Comparison of ENCODE assay signal across 14 mouse cellular contexts in genomic region chr6:113929191-113929875, GRCm38 (mm10).
DNase-seq lines count a peak whose midpoint lies in the region; ATAC-seq lines count a peak whose summit lies in the region.
"Had no signal": no experiment of that assay in that cellular context is flagged by ENCODE, and none has a peak within 500 bp of the region (broad histone marks: within the 10 kb centered on the region; RNA-seq: fewer than 3 reads in every experiment).

No protein-coding gene starts in this region.

- intact Hi-C loops in left cerebral cortex, postnatal 10 days (cut with DNase I): no loop called here

- peaks cover 18% of the 10 kb centered on the region for H3K27me3 ChIP-seq in midbrain, embryonic 10.5 days (ENCODE audit: low read depth, poor library complexity, severe bottlenecking)
- H3K27me3 ChIP-seq: embryonic facial prominence, embryonic 13.5 days; hindbrain, embryonic 15.5 days had no signal

- no peaks in the 10 kb centered on the region for H3K9me3 ChIP-seq in midbrain, embryonic 10.5 days (replicated peaks)
- H3K9me3 ChIP-seq: embryonic facial prominence, embryonic 13.5 days; hindbrain, embryonic 15.5 days had no signal

- H3K4me1 ChIP-seq in midbrain, embryonic 10.5 days: peaks cover 14% of the 10 kb centered on the region
- H3K4me1 ChIP-seq: embryonic facial prominence, embryonic 13.5 days had no signal

- ATAC-seq in cerebellum, adult (ENCODE audit: insufficient number of reproducible peaks, low FRiP score, low TSS enrichment): no peak
- ATAC-seq: forebrain, postnatal 0 days had no signal

- WGBS in midbrain, embryonic 10.5 days: 86% methylated on average over 7 of the region's 8 CpGs

- no peaks in the 10 kb centered on the region for H3K36me3 ChIP-seq in midbrain, embryonic 10.5 days
- H3K36me3 ChIP-seq: embryonic facial prominence, embryonic 13.5 days; hindbrain, embryonic 15.5 days had no signal

- peak; percentile 56 to 64 for DNase-seq in cerebellum, postnatal 25 days
- peak; percentile 68 to 83 for DNase-seq in left cerebral cortex, adult 18-20 months (ENCODE audit: low spot score in 2 of 2)
- DNase-seq in left cerebral cortex, postnatal 10 days (ENCODE audit: extremely low spot score in 1 of 2, low spot score in 2 of 2): no peak
- DNase-seq in embryo, embryonic 11 days: peak; percentile 59
- DNase-seq in mesoderm, embryonic 11.5 days (ENCODE audit: low read depth, low spot score): peak; percentile 28
- no peak for DNase-seq in lung, adult 18-20 months
- no peak for DNase-seq in midbrain, embryonic 10.5 days (ENCODE audit: low spot score)
- DNase-seq: forebrain, postnatal 0 days; kidney, postnatal 14 days; lung, postnatal 4 days; thymus, postnatal 14 days had no signal

- no peak overlapping the region for H3K4me3 ChIP-seq in midbrain, embryonic 10.5 days
- H3K4me3 ChIP-seq: embryonic facial prominence, embryonic 13.5 days; hindbrain, embryonic 15.5 days had no signal

- H3K27ac ChIP-seq in midbrain, embryonic 10.5 days (replicated peaks): no peak overlapping the region
- H3K27ac ChIP-seq: embryonic facial prominence, embryonic 13.5 days; hindbrain, embryonic 15.5 days had no signal

Comparison
In these comparisons a context has a peak if more than half of its experiments do, and no peak if none do; other contexts are left out.
1. DNase-seq: peak in cerebellum, postnatal 25 days (2 of 2), left cerebral cortex, adult 18-20 months (2 of 2), embryo, embryonic 11 days (single experiment) and mesoderm, embryonic 11.5 days (single experiment); none in left cerebral cortex, postnatal 10 days (0 of 2), lung, adult 18-20 months (0 of 2) and midbrain, embryonic 10.5 days (single experiment).